Mouse (Mus musculus) spleen, adult 12 weeks (tissue): ENCODE results near the gene Insm1.

Experiments
- DNase-seq: peaks from one replicate; pipeline ENCODE4 v3.0.0; 2022; ENCODE audit warnings: low spot score

Gene Insm1

DNA sequence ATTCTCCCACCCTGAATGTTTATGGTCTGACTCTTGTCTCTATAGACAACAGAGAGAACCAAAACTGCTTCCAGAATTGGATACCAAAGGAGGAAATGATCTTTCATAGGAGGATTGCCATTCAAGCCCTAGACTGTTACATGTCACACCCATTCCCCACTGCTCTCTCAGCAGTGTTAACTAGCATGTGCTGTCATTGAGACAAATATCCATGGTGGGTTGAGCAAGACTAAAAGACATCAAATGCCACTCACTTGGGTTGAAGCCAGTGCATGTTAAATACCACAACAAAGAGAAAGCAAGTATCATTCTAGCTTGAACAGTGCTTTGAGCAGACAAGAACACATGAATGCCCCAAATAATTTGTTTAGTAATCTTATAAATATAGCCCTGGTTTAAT, 41.2 kb downstream of the Insm1 start:
- no peak for DNase-seq

DNA sequence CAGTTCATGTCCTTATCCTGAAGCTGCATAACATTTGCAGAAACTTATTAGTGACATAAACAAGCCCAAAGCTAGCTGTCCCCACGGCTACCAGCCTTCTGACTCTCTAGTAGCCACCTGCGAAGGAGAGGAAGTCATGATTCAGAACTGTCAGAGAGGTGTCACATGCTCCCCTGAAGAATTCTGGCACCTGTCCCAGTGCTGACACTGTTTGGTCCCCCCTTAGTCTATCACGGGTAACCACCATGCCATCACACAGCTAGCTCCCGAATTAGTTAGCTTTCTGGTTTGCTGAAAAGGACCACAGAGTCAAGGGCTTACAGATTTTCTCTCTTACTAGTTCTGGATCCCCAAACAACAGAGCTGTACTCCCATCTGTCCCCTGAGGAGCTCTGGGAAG, 43.3 kb downstream of the Insm1 start:
- DNase-seq = no peak

DNA sequence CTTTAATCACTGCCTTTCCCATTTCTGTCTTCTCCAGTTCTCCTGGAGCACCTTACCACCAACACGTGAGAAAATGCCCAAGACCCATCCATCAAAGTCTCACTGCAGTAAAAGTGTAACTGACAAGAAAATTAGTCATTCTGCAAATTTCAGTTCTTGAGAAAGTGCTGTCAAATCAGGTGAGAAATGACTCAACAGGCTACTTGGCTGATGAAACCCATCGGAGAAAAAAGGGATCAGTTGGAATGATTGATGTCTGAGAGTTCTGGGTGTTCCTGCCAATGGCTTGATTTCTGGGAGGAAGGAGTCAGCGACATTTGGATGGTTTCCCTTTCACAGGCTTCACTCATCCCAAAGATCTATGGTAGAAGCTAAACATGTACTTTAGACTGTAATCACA, 44.8 kb downstream of the Insm1 start:
- DNase-seq = no peak
